Mouse (Mus musculus): ENCODE measurements at regions not wholly inside any gene's neighbourhood (a gene's known extent, or its start where the extent isn't known, plus 50 kb on each side); places are given as distances from the start of the nearest gene placed in this dataset.
A peak's percentile ranks its signal among the peaks of the same experiment; 100 is the strongest.

- TF ChIP-seq CTCF (IDR thresholded peaks at IDR 0.05; ENCODE audit: low read depth): no peak
- peak; percentile 37; the same call in 1 of the 2 replicates for TF ChIP-seq EP300 (IDR thresholded peaks at IDR 0.05; ENCODE audit: low read depth)
Observed at GRCm38 (mm10) chr12:30654347-30655075, 70.3 kb downstream of the Tmem18 start.
